Mouse (Mus musculus) small intestine, adult 2 months (tissue): ENCODE measurements around the gene Zbtb7b. TPM values are rescaled to one million over a fixed set of nuclear protein-coding genes. Genes with fewer than 3 reads are reported as not detected.

ENCODE experiments used
- H3K27ac ChIP-seq: fragments of 200-500 bp; 2 replicates; pipeline ENCODE4 v1.5.1; 2012; ENCODE audit warnings: low read depth, low read length, control low read depth, inconsistent platforms; ENCODE audit not compliant: insufficient read depth
- H3K27me3 ChIP-seq: fragments of 200-500 bp; 2 replicates; pipeline ENCODE4 v1.6.1; 2012; ENCODE audit warnings: mild to moderate bottlenecking, moderate library complexity, low read length, inconsistent platforms; ENCODE audit not compliant: control insufficient read depth, insufficient read depth
- H3K36me3 ChIP-seq: fragments of 200-500 bp; 2 replicates; pipeline ENCODE4 v1.6.1; 2012; ENCODE audit warnings: mild to moderate bottlenecking, low read length, control low read depth, inconsistent platforms; ENCODE audit not compliant: control insufficient read depth, insufficient read depth
- H3K4me1 ChIP-seq: fragments of 200-500 bp; 2 replicates; pipeline ENCODE4 v1.6.1; 2012; ENCODE audit warnings: low read length, inconsistent platforms, mixed read lengths; ENCODE audit not compliant: control insufficient read depth, insufficient read depth, insufficient read length
- H3K4me3 ChIP-seq: fragments of 200-500 bp; 2 replicates; pipeline ENCODE4 v1.5.1; 2012; ENCODE audit warnings: low read depth, mild to moderate bottlenecking, control low read depth, inconsistent platforms, low read length, moderate library complexity
- CTCF ChIP-seq: fragments of 200-500 bp; IDR thresholded peaks from 2 replicates; pipeline ENCODE4 v1.5.1; 2012; ENCODE audit warnings: low read depth, mild to moderate bottlenecking, control low read depth, inconsistent platforms, low read length, moderate library complexity, mixed read lengths; ENCODE audit not compliant: insufficient replicate concordance, insufficient read length; ENCODE audit errors: extremely low read depth
- POLR2A ChIP-seq: fragments of 200-500 bp; IDR thresholded peaks from 2 replicates; pipeline ENCODE4 v1.6.1; 2012; ENCODE audit warnings: low read depth, mild to moderate bottlenecking, control low read depth, inconsistent platforms, low read length, moderate library complexity
- WGBS: fragments of 180-500 bp; shearing (Covaris S2); methylation state at CpG from one replicate; pipeline ENCODE4 v1.1.7; 2018; 5-methylcytosine and 5-hydroxymethylcytosine counted together
- polyA plus RNA-seq: library from polyadenylated mRNA; depleted of rRNA; stranded (reverse); fragments of >200 nt; gene quantifications from 2 replicates; pipeline ENCODE4 v1.2.3, GENCODE M21; 2012

Zbtb7b gene
- polyA plus RNA-seq, 1 experiment: 262 TPM

GRCm38 (mm10) chr3:89384331-89385076 is 10.1 kb downstream of the Zbtb7b start:
- Histone ChIP-seq H3K36me3 (peaks cover 67% of the 10 kb centered on the region), H3K27ac (peak overlapping the region; percentile 41; the same call in 1 of the 2 replicates), H3K4me3 (peak overlapping the region; percentile 65), H3K27me3 (no peaks in the 10 kb centered on the region), H3K4me1 (peaks cover 52% of the 10 kb centered on the region)
- TF ChIP-seq CTCF (no peak), POLR2A (no peak)
- WGBS: 49% methylated on average over 12 of the region's 12 CpGs

GRCm38 (mm10) chr3:89383651-89384255 is 10.8 kb downstream of the Zbtb7b start:
- Histone ChIP-seq H3K4me1 (peaks cover 55% of the 10 kb centered on the region), H3K4me3 (no peak overlapping the region), H3K27me3 (no peaks in the 10 kb centered on the region), H3K27ac (peak overlapping the region; percentile 41; the same call in 1 of the 2 replicates), H3K36me3 (peaks cover 72% of the 10 kb centered on the region)
- no peak for TF ChIP-seq CTCF
- no peak for TF ChIP-seq POLR2A
- WGBS: 19% methylated on average over 5 of the region's 5 CpGs

GRCm38 (mm10) chr3:89382950-89383349 is 11.6 kb downstream of the Zbtb7b start:
- WGBS: 77% methylated on average over 5 of the region's 5 CpGs
- TF ChIP-seq CTCF: no peak
- no peak for TF ChIP-seq POLR2A
- Histone ChIP-seq H3K4me1 (peaks cover 60% of the 10 kb centered on the region), H3K27me3 (no peaks in the 10 kb centered on the region), H3K36me3 (peaks cover 76% of the 10 kb centered on the region), H3K27ac (no peak overlapping the region), H3K4me3 (no peak overlapping the region)

GRCm38 (mm10) chr3:89382033-89382882 is 12.3 kb downstream of the Zbtb7b start:
- WGBS: 84% methylated on average over 9 of the region's 9 CpGs
- Histone ChIP-seq H3K27me3 (no peaks in the 10 kb centered on the region), H3K4me3 (no peak overlapping the region), H3K36me3 (peaks cover 82% of the 10 kb centered on the region), H3K27ac (no peak overlapping the region), H3K4me1 (peaks cover 57% of the 10 kb centered on the region)
- no peak for TF ChIP-seq CTCF
- no peak for TF ChIP-seq POLR2A

GRCm38 (mm10) chr3:89381233-89381632 is 13.3 kb downstream of the Zbtb7b start:
- no peak for TF ChIP-seq CTCF
- TF ChIP-seq POLR2A: no peak
- WGBS: 91% methylated on average over 11 of the region's 11 CpGs
- Histone ChIP-seq H3K4me3 (no peak overlapping the region), H3K4me1 (peaks cover 51% of the 10 kb centered on the region), H3K27me3 (no peaks in the 10 kb centered on the region), H3K27ac (no peak overlapping the region), H3K36me3 (peaks cover 84% of the 10 kb centered on the region)

- Histone ChIP-seq H3K36me3 (peaks cover 80% of the 10 kb centered on the region), H3K27me3 (no peaks in the 10 kb centered on the region), H3K4me1 (peaks cover 45% of the 10 kb centered on the region), H3K27ac (no peak overlapping the region), H3K4me3 (no peak overlapping the region)
- WGBS: 92% methylated on average over 18 of the region's 18 CpGs
- TF ChIP-seq CTCF (no peak), POLR2A (no peak)
Observed at GRCm38 (mm10) chr3:89380711-89381110, 13.9 kb downstream of the Zbtb7b start.
